Mouse (Mus musculus): ENCODE results near the gene Lrrc36.

Gene Lrrc36

GRCm38 (mm10) chr8:105413391-105413790 is at the start of gene Lrrc36, which contains the start of gene Kctd19:
Gene Lrrc36, plus strand, starts transcription at chr8:105413571.
Gene Kctd19, minus strand, starts transcription at chr8:105413502.
- DNase-seq (ENCODE audit: low read depth, low spot score), result peak; percentile 86

- peak; percentile 61 for DNase-seq (ENCODE audit: low read depth, low spot score)
Observed at GRCm38 (mm10) chr8:105367107-105367506, 46.3 kb upstream of the Lrrc36 start.

- no peak for DNase-seq (ENCODE audit: low read depth, low spot score)
Observed at GRCm38 (mm10) chr8:105372473-105372872, 40.9 kb upstream of the Lrrc36 start.

GRCm38 (mm10) chr8:105373032-105373431 is 40.3 kb upstream of the Lrrc36 start, which contains the start of gene Plekhg4:
Gene Plekhg4, plus strand, starts transcription at chr8:105373274.
- DNase-seq (ENCODE audit: low read depth, low spot score), result no peak

- DNase-seq (ENCODE audit: low read depth, low spot score), result peak; percentile 92
Observed at GRCm38 (mm10) chr8:105374513-105374966, 38.8 kb upstream of the Lrrc36 start.

GRCm38 (mm10) chr8:105378673-105379072 is 34.7 kb upstream of the Lrrc36 start:
- DNase-seq (ENCODE audit: low read depth, low spot score), result no peak

GRCm38 (mm10) chr8:105380308-105380707 is 33.1 kb upstream of the Lrrc36 start:
- DNase-seq (ENCODE audit: low read depth, low spot score), result no peak

GRCm38 (mm10) chr8:105384070-105384469 is 29.3 kb upstream of the Lrrc36 start:
- no peak for DNase-seq (ENCODE audit: low read depth, low spot score)

- DNase-seq (ENCODE audit: low read depth, low spot score), result no peak
Observed at GRCm38 (mm10) chr8:105387151-105387550, 26.2 kb upstream of the Lrrc36 start.

- no peak for DNase-seq (ENCODE audit: low read depth, low spot score)
Observed at GRCm38 (mm10) chr8:105389096-105389495, 24.3 kb upstream of the Lrrc36 start.

GRCm38 (mm10) chr8:105393089-105393787 is 20.1 kb upstream of the Lrrc36 start:
- no peak for DNase-seq (ENCODE audit: low read depth, low spot score)

- DNase-seq (ENCODE audit: low read depth, low spot score), result peak; percentile 29
Observed at GRCm38 (mm10) chr8:105393915-105394314, 19.5 kb upstream of the Lrrc36 start.

- DNase-seq (ENCODE audit: low read depth, low spot score), result peak; percentile 81
Observed at GRCm38 (mm10) chr8:105397747-105398146, 15.6 kb upstream of the Lrrc36 start.

- DNase-seq (ENCODE audit: low read depth, low spot score), result no peak
Observed at GRCm38 (mm10) chr8:105400016-105400415, 13.4 kb upstream of the Lrrc36 start.

- DNase-seq (ENCODE audit: low read depth, low spot score), result no peak
Observed at GRCm38 (mm10) chr8:105403467-105403866, 9.9 kb upstream of the Lrrc36 start.

- no peak for DNase-seq (ENCODE audit: low read depth, low spot score)
Observed at GRCm38 (mm10) chr8:105404496-105404895, 8.9 kb upstream of the Lrrc36 start.

- no peak for DNase-seq (ENCODE audit: low read depth, low spot score)
Observed at GRCm38 (mm10) chr8:105406416-105406815, 7.0 kb upstream of the Lrrc36 start.

GRCm38 (mm10) chr8:105408331-105408730 is 5.0 kb upstream of the Lrrc36 start:
- DNase-seq (ENCODE audit: low read depth, low spot score), result no peak

- DNase-seq (ENCODE audit: low read depth, low spot score), result no peak
Observed at GRCm38 (mm10) chr8:105409947-105410346, 3.4 kb upstream of the Lrrc36 start.

- peak; percentile 34 for DNase-seq (ENCODE audit: low read depth, low spot score)
Observed at GRCm38 (mm10) chr8:105418992-105419391, 5.6 kb downstream of the Lrrc36 start.

- no peak for DNase-seq (ENCODE audit: low read depth, low spot score)
Observed at GRCm38 (mm10) chr8:105419800-105420199, 6.4 kb downstream of the Lrrc36 start.

- DNase-seq (ENCODE audit: low read depth, low spot score), result no peak
Observed at GRCm38 (mm10) chr8:105422006-105422405, 8.6 kb downstream of the Lrrc36 start.

GRCm38 (mm10) chr8:105426878-105427277 is 13.5 kb downstream of the Lrrc36 start:
- no peak for DNase-seq (ENCODE audit: low read depth, low spot score)
